Mouse (Mus musculus) cerebellum, adult (tissue): ENCODE results near the gene Adam6b.
"Not testable (repeated sequence)": the region's sequence is repeated elsewhere in the genome, so short reads cannot be mapped to it uniquely, and the experiment has no call there.

Source experiments
- ATAC-seq: cut with Nextera tagmentation; 2 replicates; pipeline ENCODE4 v1.9.2; 2017; ENCODE audit warnings: mild to moderate bottlenecking, moderate library complexity, mixed read lengths; ENCODE audit not compliant: insufficient number of reproducible peaks, low FRiP score, low TSS enrichment

Adam6b gene

GRCm38 (mm10) chr12:113489211-113489610 is at the start of gene Adam6b:
Gene Adam6b (plus strand): TSS chr12:113489511.
- not testable (repeated sequence) for ATAC-seq

GRCm38 (mm10) chr12:113446061-113446460 is 43.2 kb upstream of the Adam6b start:
- no peak for ATAC-seq

GRCm38 (mm10) chr12:113476164-113476563 is 13.1 kb upstream of the Adam6b start:
- no peak for ATAC-seq

GRCm38 (mm10) chr12:113482147-113482546 is 7.2 kb upstream of the Adam6b start:
- ATAC-seq: no peak

GRCm38 (mm10) chr12:113482661-113483389 is 6.5 kb upstream of the Adam6b start:
- ATAC-seq: no peak

GRCm38 (mm10) chr12:113483492-113484162 is 5.7 kb upstream of the Adam6b start:
- no peak for ATAC-seq

GRCm38 (mm10) chr12:113484971-113485485 is 4.3 kb upstream of the Adam6b start:
- no peak for ATAC-seq

GRCm38 (mm10) chr12:113487693-113488092 is 1.6 kb upstream of the Adam6b start:
- not testable (repeated sequence) for ATAC-seq

GRCm38 (mm10) chr12:113525901-113526300 is 36.6 kb downstream of the Adam6b start:
- ATAC-seq: no peak
